Mouse (Mus musculus) testis, adult 2 months (tissue): ENCODE measurements at regions not wholly inside any gene's neighbourhood (a gene's known extent, or its start where the extent isn't known, plus 50 kb on each side); places are given as distances from the start of the nearest gene placed in this dataset.

Experiments used
- CTCF ChIP-seq: fragments of 200-500 bp; IDR thresholded peaks from 2 replicates; pipeline ENCODE4 v1.5.1; 2012; ENCODE audit warnings: low read depth, mild to moderate bottlenecking, inconsistent platforms, low read length, moderate library complexity; ENCODE audit not compliant: control insufficient read depth, insufficient read depth, insufficient replicate concordance
- POLR2A ChIP-seq: fragments of 200-500 bp; IDR thresholded peaks from 2 replicates; pipeline ENCODE4 v1.6.1; 2012; ENCODE audit warnings: low read depth, mild to moderate bottlenecking, inconsistent platforms, low read length, moderate library complexity; ENCODE audit not compliant: control insufficient read depth

DNA sequence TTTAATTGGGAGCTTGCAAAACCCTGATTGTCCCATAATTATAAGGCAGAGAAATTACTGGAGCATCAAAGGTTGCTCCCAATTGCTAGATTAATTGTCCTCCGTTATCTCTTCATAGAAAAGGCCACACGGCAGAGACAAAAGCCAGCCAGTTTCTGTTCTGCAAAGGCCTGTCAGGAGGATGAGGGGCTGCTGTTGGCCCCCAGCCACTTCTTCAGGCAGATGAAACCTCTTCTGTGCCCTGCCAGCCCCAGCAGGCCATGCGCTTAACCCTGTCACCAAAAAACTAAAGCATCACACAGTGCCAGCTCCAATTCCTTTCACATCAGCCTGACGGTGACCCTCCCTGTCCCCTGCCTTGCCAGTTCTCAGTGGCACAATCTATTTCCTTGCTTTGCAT is 192.1 kb upstream of the Zmiz1 start:
- TF ChIP-seq CTCF: no peak
- no peak for TF ChIP-seq POLR2A
